Mouse (Mus musculus) stomach, embryonic 16.5 days (tissue): ENCODE results near the gene St8sia6. TPM values are rescaled to one million over a fixed set of nuclear protein-coding genes. Genes with fewer than 3 reads are reported as not detected.

Experiments
- ATAC-seq: fragments of 200-750 bp; cut with Nextera tagmentation; 2 replicates; pipeline ENCODE4 v1.8.0; 2017; ENCODE audit warnings: moderate number of reproducible peaks, moderate TSS enrichment; ENCODE audit not compliant: insufficient read depth, low FRiP score
- H3K27ac ChIP-seq: fragments of 300-500 bp; sonication (generic); 2 replicates; pipeline ENCODE4 v1.5.1; 2014; ENCODE audit warnings: low read length
- H3K27me3 ChIP-seq: fragments of 300-500 bp; sonication (generic); 2 replicates; pipeline ENCODE4 v1.6.1; 2014; ENCODE audit warnings: low read length, control low read depth, mixed read lengths; ENCODE audit not compliant: control insufficient read depth, insufficient read depth
- H3K36me3 ChIP-seq: fragments of 300-500 bp; sonication (generic); 2 replicates; pipeline ENCODE4 v1.6.1; 2014; ENCODE audit warnings: low read length; ENCODE audit not compliant: control insufficient read depth, insufficient read depth
- H3K4me1 ChIP-seq: fragments of 300-500 bp; sonication (generic); 2 replicates; pipeline ENCODE4 v1.6.1; 2014; ENCODE audit warnings: low read length, control low read depth, mixed read lengths; ENCODE audit not compliant: control insufficient read depth, insufficient read depth
- H3K4me2 ChIP-seq: fragments of 300-500 bp; sonication (generic); 2 replicates; pipeline ENCODE4 v1.6.1; 2014; ENCODE audit warnings: low read depth, low read length, mixed read lengths
- H3K4me3 ChIP-seq: fragments of 300-500 bp; sonication (generic); replicated peaks from 2 replicates; pipeline ENCODE4 v1.5.1; 2014; ENCODE audit warnings: mild to moderate bottlenecking, low read length
- H3K9ac ChIP-seq: fragments of 300-500 bp; sonication (generic); 2 replicates; pipeline ENCODE4 v1.6.1; 2014; ENCODE audit warnings: low read length
- H3K9me3 ChIP-seq: fragments of 300-500 bp; sonication (generic); replicated peaks from 2 replicates; pipeline ENCODE4 v1.6.1; 2016; ENCODE audit warnings: low read length, control low read depth; ENCODE audit not compliant: control insufficient read depth
- WGBS: fragments of 180-500 bp; shearing (Covaris S2); extraction: QIAGEN DNeasy Blood & Tissue Kit; methylation state at CpG from one replicate; pipeline ENCODE4 v1.1.7; 2014; 5-methylcytosine and 5-hydroxymethylcytosine counted together
- polyA plus RNA-seq: library from polyadenylated mRNA; unstranded; fragments of >200 nt; fragmentation: Nextera tagmentation; extraction: Ambion mirVana; gene quantifications from 2 replicates; pipeline ENCODE4 v1.2.1, GENCODE M21; 2015

St8sia6 gene
- polyA plus RNA-seq, 1 experiment from 2014 or later = 0.80 TPM

DNA sequence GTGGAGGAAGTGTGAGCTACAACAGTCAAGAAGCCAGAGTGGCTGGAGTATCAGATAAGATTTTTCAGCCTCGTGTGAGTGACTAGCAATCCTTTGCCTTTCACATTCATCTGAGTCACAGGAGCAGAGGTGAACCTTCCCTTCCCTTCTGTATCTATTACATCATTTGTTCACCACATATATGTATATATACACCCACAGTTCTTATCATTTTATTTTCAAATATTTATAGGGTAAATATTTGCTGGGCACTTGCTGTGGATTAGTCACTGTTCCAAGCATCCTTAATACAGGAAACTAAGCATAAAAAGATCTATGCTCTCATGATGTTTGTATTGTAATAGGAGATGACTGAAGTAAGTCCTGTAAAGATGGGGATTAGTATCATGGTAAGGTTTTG, 85.1 kb downstream of the St8sia6 start:
- Histone ChIP-seq H3K4me3 (no peak overlapping the region), H3K27me3 (no peaks in the 10 kb centered on the region), H3K4me1 (no peaks in the 10 kb centered on the region), H3K9me3 (no peaks in the 10 kb centered on the region), H3K36me3 (no peaks in the 10 kb centered on the region), H3K9ac (no peak overlapping the region), H3K4me2 (no peak overlapping the region), H3K27ac (no peak overlapping the region)
- 36% methylated on average over 1 of the region's 1 CpGs for WGBS
- ATAC-seq = peak; percentile 91

DNA sequence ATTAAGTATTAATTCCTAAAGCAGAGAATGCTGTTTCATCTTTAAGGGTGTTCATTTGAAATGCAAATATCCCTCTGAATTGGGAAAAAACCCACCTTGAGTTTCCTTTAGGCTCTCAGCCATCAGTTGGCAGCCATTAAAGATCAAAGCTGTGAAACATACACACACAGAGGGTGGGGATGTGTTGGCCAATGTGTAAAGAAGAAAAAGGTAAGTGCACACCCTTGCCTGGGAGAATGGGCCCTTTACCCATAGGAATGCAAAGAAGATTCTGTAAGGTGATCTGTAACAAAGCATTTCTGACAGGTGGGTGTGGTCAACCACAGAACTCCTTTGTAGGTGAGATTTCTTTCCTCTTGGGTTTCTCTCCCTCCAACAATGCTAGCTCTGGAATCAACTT, 96.3 kb downstream of the St8sia6 start:
- no peak for ATAC-seq
- Histone ChIP-seq H3K27me3 (no peaks in the 10 kb centered on the region), H3K9ac (no peak overlapping the region), H3K36me3 (no peaks in the 10 kb centered on the region), H3K9me3 (no peaks in the 10 kb centered on the region), H3K4me2 (no peak overlapping the region), H3K4me3 (no peak overlapping the region), H3K27ac (no peak overlapping the region), H3K4me1 (no peaks in the 10 kb centered on the region)

DNA sequence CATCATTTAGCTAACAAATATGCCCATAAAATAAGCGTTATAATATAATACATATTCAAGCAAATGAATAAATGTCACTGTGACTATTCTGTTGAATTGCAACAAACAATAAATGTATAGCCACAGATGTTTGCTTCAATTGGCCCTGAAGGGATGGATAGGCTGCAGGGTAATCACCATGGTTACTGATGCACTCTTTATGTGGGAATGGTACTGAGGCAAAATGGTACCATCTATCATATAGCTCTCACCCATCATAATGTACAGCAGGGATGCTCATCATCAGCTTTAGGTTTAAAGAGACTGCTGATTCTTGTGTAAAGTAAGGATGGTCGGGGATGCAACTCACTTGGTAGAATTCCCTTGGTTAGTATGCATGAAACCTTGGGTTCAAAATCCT, 99.4 kb downstream of the St8sia6 start:
- no peaks in the 10 kb centered on the region for H3K9me3 ChIP-seq
- H3K36me3 ChIP-seq = no peaks in the 10 kb centered on the region
- no peak for ATAC-seq
- no peak overlapping the region for H3K27ac ChIP-seq
- 75% methylated on average over 2 of the region's 2 CpGs for WGBS
- no peak overlapping the region for H3K4me3 ChIP-seq
- H3K4me2 ChIP-seq = no peak overlapping the region
- no peaks in the 10 kb centered on the region for H3K27me3 ChIP-seq
- no peak overlapping the region for H3K9ac ChIP-seq
- H3K4me1 ChIP-seq = no peaks in the 10 kb centered on the region

DNA sequence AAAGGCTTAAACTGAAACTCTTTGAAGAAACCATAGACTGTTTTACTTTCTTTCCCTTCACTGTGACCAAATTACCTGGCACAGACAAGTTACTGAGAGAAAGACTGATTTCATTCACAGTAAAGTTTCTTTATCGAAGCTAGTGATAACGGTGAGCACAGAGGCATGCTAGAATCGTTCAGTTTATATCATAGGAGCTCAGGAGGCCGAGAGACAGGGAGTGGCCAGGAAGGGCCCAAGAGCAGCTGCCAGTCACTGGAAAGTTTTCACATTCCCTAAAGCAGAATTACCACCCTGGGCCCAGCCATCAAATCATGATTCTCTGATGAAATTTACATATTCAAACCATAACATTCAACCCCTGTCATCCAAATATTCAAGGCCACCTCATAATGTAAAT, 109.5 kb downstream of the St8sia6 start:
- no peak for ATAC-seq
- Histone ChIP-seq H3K36me3 (no peaks in the 10 kb centered on the region), H3K4me2 (no peak overlapping the region), H3K4me1 (no peaks in the 10 kb centered on the region), H3K9ac (no peak overlapping the region), H3K4me3 (no peak overlapping the region), H3K27me3 (no peaks in the 10 kb centered on the region), H3K27ac (no peak overlapping the region), H3K9me3 (no peaks in the 10 kb centered on the region)
- 59% methylated on average over 4 of the region's 4 CpGs for WGBS

DNA sequence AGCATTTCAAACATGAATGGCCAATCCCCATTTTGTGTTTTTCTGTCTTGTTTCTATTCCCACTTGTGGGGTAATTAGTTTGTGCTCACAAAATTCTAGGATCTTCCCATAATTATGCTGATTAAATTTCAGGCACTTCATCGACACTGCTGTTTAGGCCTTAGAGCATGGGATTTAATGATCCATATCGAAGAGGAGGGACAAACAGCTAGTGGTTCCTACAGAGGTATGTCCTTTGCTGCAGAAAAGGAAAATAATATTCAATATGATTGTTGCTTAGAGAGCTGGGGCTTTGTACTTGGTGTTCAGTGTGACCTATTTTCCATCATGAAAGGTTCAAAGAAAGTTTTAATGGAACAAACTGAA, 110.7 kb downstream of the St8sia6 start:
- Histone ChIP-seq H3K4me2 (no peak overlapping the region), H3K9me3 (no peaks in the 10 kb centered on the region), H3K27me3 (no peaks in the 10 kb centered on the region), H3K4me1 (no peaks in the 10 kb centered on the region), H3K36me3 (no peaks in the 10 kb centered on the region), H3K4me3 (no peak overlapping the region), H3K27ac (no peak overlapping the region), H3K9ac (no peak overlapping the region)
- ATAC-seq = no peak
- 84% methylated on average over 2 of the region's 2 CpGs for WGBS

DNA sequence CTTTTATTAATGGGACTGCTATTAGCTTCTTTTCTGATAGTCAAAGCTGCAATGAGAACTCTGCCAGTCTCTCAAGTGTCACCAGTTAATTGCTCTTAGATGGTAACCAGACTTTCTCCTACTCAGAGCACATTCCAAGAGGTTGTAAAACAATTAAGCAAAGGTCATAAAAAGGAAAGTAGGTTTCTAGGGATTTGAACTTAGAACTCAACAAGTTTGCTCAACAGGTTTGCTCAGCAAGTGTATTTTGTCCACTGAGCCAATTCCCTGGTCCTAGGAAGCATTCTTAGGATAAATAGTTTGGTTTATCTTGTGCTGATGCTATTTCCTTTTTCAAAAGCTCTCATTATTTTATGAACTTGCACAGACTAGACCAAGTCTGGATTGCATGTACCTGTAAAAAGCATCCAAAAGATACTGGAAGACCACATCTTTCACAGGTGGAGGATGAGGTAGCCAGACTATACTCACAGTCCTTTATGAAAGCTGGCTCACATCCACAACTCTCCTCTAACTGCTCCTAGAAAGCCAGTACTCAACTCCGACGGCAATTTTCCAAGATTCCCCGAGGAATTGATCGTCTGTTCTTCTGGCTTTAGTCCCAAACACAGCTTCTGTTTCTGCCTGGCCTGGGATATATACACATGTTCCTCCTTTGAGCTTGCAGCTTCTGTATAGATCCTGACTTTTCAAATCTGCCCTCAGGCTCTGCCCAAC, 111.2 kb downstream of the St8sia6 start:
- ATAC-seq = no peak
- H3K4me3 ChIP-seq = no peak overlapping the region
- H3K27ac ChIP-seq = no peak overlapping the region
- H3K9ac ChIP-seq = no peak overlapping the region
- no peaks in the 10 kb centered on the region for H3K9me3 ChIP-seq
- no peaks in the 10 kb centered on the region for H3K27me3 ChIP-seq
- 53% methylated on average over 4 of the region's 4 CpGs for WGBS
- no peaks in the 10 kb centered on the region for H3K36me3 ChIP-seq
- no peaks in the 10 kb centered on the region for H3K4me1 ChIP-seq
- no peak overlapping the region for H3K4me2 ChIP-seq

DNA sequence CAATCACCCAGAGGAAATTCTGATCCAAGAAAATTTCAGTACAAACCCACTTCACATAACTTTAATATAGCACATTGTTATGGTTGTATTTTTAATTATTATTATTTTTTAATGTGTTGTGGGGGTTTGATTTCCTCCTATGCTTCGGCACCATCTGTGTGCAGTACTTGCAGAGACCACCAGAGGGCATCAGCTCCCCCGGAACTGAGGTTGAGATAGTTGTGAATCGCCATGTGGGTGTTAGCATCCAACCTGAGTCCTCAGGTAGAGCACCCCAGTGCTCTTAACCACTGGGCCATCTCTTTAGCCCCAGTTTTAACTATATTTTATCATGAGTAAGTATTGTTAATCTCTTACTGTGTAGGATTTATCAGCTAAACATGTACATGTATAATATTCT, 120.9 kb downstream of the St8sia6 start:
- Histone ChIP-seq H3K4me1 (no peaks in the 10 kb centered on the region), H3K4me3 (no peak overlapping the region), H3K27me3 (no peaks in the 10 kb centered on the region), H3K9ac (no peak overlapping the region), H3K9me3 (no peaks in the 10 kb centered on the region), H3K27ac (no peak overlapping the region), H3K4me2 (no peak overlapping the region), H3K36me3 (no peaks in the 10 kb centered on the region)
- WGBS = 58% methylated on average over 3 of the region's 3 CpGs
- ATAC-seq = no peak

DNA sequence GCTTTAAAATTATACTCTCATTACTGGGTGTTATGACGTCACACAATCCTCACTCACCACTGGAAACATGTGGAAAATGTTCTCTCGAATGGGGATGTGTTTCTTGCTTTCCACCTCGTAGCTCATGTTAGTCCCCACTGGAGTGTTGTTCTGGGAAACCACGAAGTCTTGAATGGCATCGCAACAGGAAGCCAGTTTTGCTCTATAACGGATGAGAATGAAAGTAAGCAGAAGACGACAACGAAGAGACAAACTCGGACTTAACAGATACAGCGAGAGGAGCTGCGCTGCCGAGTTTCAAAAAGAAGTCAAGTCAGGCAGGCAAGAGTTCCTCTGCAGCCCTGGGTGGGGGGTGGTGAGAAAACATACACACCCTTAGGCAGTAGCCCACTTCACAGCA, 121.4 kb downstream of the St8sia6 start:
- H3K4me3 ChIP-seq = no peak overlapping the region
- H3K9me3 ChIP-seq = no peaks in the 10 kb centered on the region
- ATAC-seq = no peak
- H3K4me2 ChIP-seq = no peak overlapping the region
- H3K36me3 ChIP-seq = no peaks in the 10 kb centered on the region
- 81% methylated on average over 12 of the region's 12 CpGs for WGBS
- no peak overlapping the region for H3K9ac ChIP-seq
- H3K4me1 ChIP-seq = no peaks in the 10 kb centered on the region
- H3K27me3 ChIP-seq = no peaks in the 10 kb centered on the region
- no peak overlapping the region for H3K27ac ChIP-seq

DNA sequence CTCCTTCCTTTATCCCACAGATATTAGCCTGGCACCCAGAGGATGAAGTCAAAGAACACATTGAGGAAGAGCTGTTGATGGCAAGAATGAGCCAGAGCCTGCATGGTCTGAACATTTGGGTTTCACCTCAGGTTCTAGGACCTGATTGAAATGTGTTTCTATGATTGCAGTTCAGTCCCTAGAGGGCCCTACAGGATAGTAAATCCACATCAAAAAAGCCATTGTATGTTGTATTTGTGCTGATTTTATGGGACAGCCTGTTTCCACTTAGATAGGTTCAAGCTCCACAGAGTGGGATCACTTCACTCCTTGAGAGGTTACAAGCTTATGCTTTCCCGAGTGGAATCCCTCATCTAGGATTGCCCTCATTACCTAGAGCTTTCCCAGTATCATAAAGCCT, 159.0 kb downstream of the St8sia6 start:
- Histone ChIP-seq H3K4me1 (no peaks in the 10 kb centered on the region), H3K27me3 (no peaks in the 10 kb centered on the region), H3K36me3 (no peaks in the 10 kb centered on the region), H3K4me2 (no peak overlapping the region), H3K27ac (no peak overlapping the region), H3K9me3 (no peaks in the 10 kb centered on the region), H3K4me3 (no peak overlapping the region), H3K9ac (no peak overlapping the region)
- no peak for ATAC-seq
- 47% methylated on average over 1 of the region's 1 CpGs for WGBS
